In genomic region chr11:116077446-116078204, GRCm38 (mm10) we compare ENCODE assay signal across 7 mouse cellular contexts. TPM values are rescaled to one million over a fixed set of nuclear protein-coding genes. Genes with fewer than 3 reads are reported as not detected.
A peak's percentile ranks its signal among the peaks of the same experiment; 100 is the strongest.
DNase-seq lines count a peak whose midpoint lies in the region; ATAC-seq and TF ChIP-seq lines count a peak whose summit lies in the region.

Gene Unc13d (minus strand): TSS chr11:116077961.

- peak within 1 kb of the TSS; percentile 64 for H3K4me2 ChIP-seq in intestine, postnatal 0 days (replicated peaks; ENCODE audit: low read depth)
- peak within 1 kb of the TSS; percentile 46 for H3K4me2 ChIP-seq in stomach, embryonic 16.5 days (ENCODE audit: low read depth, low read length)

- DNase-seq in CD4-positive helper T cell, adult 2 months (ENCODE audit: low read depth, low spot score) = peak; percentile 76
- DNase-seq in ES-CJ7 (ENCODE audit: low read depth, low spot score) = peak; percentile 71
- no peak for DNase-seq in ovary, postnatal 14 days (ENCODE audit: low spot score)

- peaks cover 36% of the 10 kb centered on the region for H3K36me3 ChIP-seq in intestine, postnatal 0 days (ENCODE audit: control insufficient read depth, insufficient read depth)
- peaks cover 17% of the 10 kb centered on the region for H3K36me3 ChIP-seq in stomach, embryonic 16.5 days (ENCODE audit: control insufficient read depth, insufficient read depth, low read length)

- ATAC-seq in erythroid progenitor cell, adult 5-6 weeks (replicated peaks; ENCODE audit: low FRiP score, poor library complexity, severe bottlenecking) = peak; percentile 82
- peak; percentile 69 for ATAC-seq in intestine, postnatal 0 days
- ATAC-seq in megakaryocyte-erythroid progenitor cell, adult 5-6 weeks (replicated peaks; ENCODE audit: low FRiP score, low TSS enrichment, poor library complexity, severe bottlenecking) = peak; percentile 46
- ATAC-seq in stomach, embryonic 16.5 days (ENCODE audit: insufficient read depth, low FRiP score) = peak; percentile 83

- 29% methylated on average over 22 of the region's 22 CpGs for WGBS in intestine, postnatal 0 days
- 52% methylated on average over 22 of the region's 22 CpGs for WGBS in stomach, embryonic 16.5 days

- peak within 1 kb of the TSS; percentile 62 for H3K27ac ChIP-seq in intestine, postnatal 0 days (ENCODE audit: low read depth, low read length)
- H3K27ac ChIP-seq in stomach, embryonic 16.5 days (ENCODE audit: low read length) = peak within 1 kb of the TSS; percentile 95

- H3K4me1 ChIP-seq in intestine, postnatal 0 days (replicated peaks; ENCODE audit: control insufficient read depth, insufficient read depth, low read length) = peaks cover 4% of the 10 kb centered on the region; the same call in 1 of the 2 replicates
- peaks cover 23% of the 10 kb centered on the region for H3K4me1 ChIP-seq in stomach, embryonic 16.5 days (ENCODE audit: control insufficient read depth, insufficient read depth, low read length)

- no peaks in the 10 kb centered on the region for H3K9me3 ChIP-seq in intestine, postnatal 0 days (ENCODE audit: control insufficient read depth)
- H3K9me3 ChIP-seq in stomach, embryonic 16.5 days (replicated peaks; ENCODE audit: control insufficient read depth, low read length) = no peaks in the 10 kb centered on the region

- H3K27me3 ChIP-seq in intestine, postnatal 0 days (replicated peaks; ENCODE audit: control insufficient read depth, insufficient read depth, low read length) = no peaks in the 10 kb centered on the region
- H3K27me3 ChIP-seq in stomach, embryonic 16.5 days (ENCODE audit: control insufficient read depth, insufficient read depth, low read length) = no peaks in the 10 kb centered on the region

- H3K4me3 ChIP-seq in intestine, postnatal 0 days (ENCODE audit: low read depth, low read length) = peak within 1 kb of the TSS; percentile 29
- peak within 1 kb of the TSS; percentile 39 for H3K4me3 ChIP-seq in stomach, embryonic 16.5 days (replicated peaks; ENCODE audit: low read length)

- H3K9ac ChIP-seq in intestine, postnatal 0 days (ENCODE audit: low read depth, low read length) = peak within 1 kb of the TSS; percentile 40; the same call in 1 of the 2 replicates
- H3K9ac ChIP-seq in stomach, embryonic 16.5 days (ENCODE audit: low read length) = peak within 1 kb of the TSS; percentile 69

- peak; percentile 66 for TF ChIP-seq CTCF in intestine, postnatal 0 days (IDR thresholded peaks at IDR 0.05; ENCODE audit: low read depth)

RNA-seq across cellular contexts. Expression of gene Unc13d, which starts in this region (rescaled TPM):
- 2.5 and 6.5 TPM in 2 replicates for total RNA-seq in erythroid progenitor cell, adult 5-6 weeks (2015; ENCODE audit: low replicate concordance)
- 1.9 and 2.1 TPM in 2 replicates for total RNA-seq in erythroid progenitor cell, adult 5-6 weeks (2017; ENCODE audit: low replicate concordance)
- polyA plus RNA-seq in intestine, postnatal 0 days (2015; fragmentation: Nextera tagmentation; extraction: Ambion mirVana) = 1.1 and 1.2 TPM in 2 replicates
- 47.1 and 58.7 TPM in 2 replicates for total RNA-seq in megakaryocyte-erythroid progenitor cell, adult 5-6 weeks (2014; fragmentation: Nextera tagmentation)
- 24.8 and 36.3 TPM in 2 replicates for total RNA-seq in megakaryocyte-erythroid progenitor cell, adult 5-6 weeks (2017)
- polyA plus RNA-seq in stomach, embryonic 16.5 days (2015; fragmentation: Nextera tagmentation; extraction: Ambion mirVana) = 8.3 and 9.9 TPM in 2 replicates
